Mouse (Mus musculus) CD4-positive, CD25-positive, alpha-beta regulatory T cell, adult 4 months (primary cell): ENCODE data around the gene Tmem139. TPM values are rescaled to one million over a fixed set of nuclear protein-coding genes. Genes with fewer than 3 reads are reported as not detected.

Experiments used
- ATAC-seq: one replicate; pipeline ENCODE4 v1.8.0; 2017
- polyA plus RNA-seq, 2 experiments: library from polyadenylated mRNA; unstranded; fragments of 100-300 nt; shearing (Covaris generic); gene quantifications; one replicate each; pipeline ENCODE4 v1.2.1; 2017

The Tmem139 gene
- not detected for polyA plus RNA-seq

GRCm38 (mm10) chr6:42261524-42262170 is at the start of gene Tmem139:
Tmem139 (plus strand) TSS chr6:42261970.
- no peak for ATAC-seq

- no peak for ATAC-seq
These were observed 46.7 kb upstream of the Tmem139 start, which contains the start of gene Tas2r144 for GRCm38 (mm10) chr6:42215028-42215427. Tas2r144 (plus strand) TSS chr6:42215328.

- no peak for ATAC-seq
These were observed 39.5 kb upstream of the Tmem139 start for GRCm38 (mm10) chr6:42222286-42222685.

DNA sequence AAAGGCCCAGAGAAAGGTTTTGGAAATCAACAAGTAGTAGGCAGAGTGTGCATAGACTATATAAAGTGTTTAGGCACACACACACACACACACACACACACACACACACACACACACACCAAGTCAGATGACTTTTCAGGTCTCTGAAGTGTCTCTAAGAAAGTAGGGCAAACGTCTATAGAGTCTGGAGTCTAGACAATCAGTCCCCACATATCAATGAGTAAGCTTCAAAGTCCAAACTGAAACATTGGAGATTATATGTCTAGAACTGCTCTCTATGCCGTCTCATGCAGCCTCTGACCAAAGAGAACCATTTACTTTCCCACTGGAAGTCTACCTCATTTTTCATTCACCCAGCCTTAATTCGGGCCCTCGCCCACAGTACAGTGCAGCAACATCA is 36.7 kb upstream of the Tmem139 start:
- ATAC-seq, result no peak

DNA sequence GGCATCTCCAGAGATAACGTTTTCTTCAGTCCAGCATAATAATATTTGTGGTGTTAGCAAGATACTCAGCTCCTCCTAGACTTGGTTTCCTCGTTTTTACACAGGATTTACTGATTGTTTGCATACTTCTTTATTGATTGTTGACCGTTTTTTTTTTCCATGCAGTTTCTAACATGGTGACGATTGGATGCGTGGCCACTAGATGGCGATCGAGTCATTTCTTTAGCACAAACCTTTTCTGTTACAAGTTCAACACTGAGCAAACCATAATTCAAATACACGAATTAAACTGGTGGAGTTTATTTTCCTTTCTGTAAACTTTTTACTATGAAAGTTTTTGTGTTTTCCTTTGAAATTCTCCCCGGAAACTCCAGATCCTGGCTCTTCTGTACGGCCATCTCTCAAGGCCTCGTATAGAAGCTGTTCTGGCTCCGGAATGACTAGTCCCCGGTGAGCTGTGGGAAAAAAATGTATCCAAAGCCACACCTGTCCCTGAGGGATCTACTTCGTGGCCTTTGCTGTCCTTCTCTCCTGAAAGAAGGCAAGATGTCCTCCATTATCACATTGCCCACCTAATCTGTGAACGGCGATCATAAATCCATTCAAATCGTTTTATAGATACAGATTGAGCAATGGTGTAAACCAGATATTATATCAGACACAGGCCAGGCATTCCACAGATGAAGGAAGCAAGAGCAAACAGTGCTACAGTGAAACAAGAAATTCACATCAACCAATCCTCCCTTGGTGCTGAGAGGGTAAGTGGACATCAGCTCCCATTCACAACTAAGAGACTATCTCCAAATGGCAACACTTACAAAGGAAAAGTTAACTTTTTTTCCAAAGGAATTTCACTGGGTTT is 34.3 kb upstream of the Tmem139 start:
- peak; percentile 92 for ATAC-seq

DNA sequence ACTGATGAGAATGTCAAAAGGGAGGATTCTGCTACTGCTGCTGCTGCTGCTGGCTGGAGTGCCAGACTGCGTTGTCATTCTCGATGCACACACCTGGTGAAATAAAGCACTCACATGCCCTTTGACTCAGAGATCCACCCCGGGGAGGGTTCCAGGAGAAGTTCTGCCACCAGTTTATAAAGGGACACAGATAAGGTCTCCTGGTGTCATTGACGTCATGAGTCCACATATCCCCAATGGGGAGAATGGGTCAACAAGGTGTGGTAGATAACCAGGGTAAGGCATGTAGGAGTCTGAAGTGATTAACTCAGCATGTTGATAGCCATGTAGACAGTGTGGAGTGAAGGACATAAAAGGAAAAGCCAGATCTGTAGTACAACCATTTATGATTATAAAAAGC is 32.2 kb upstream of the Tmem139 start:
- no peak for ATAC-seq

- ATAC-seq, result no peak
These were observed 30.6 kb upstream of the Tmem139 start for GRCm38 (mm10) chr6:42231191-42231590.

GRCm38 (mm10) chr6:42237276-42237805 is 24.4 kb upstream of the Tmem139 start:
- no peak for ATAC-seq

DNA sequence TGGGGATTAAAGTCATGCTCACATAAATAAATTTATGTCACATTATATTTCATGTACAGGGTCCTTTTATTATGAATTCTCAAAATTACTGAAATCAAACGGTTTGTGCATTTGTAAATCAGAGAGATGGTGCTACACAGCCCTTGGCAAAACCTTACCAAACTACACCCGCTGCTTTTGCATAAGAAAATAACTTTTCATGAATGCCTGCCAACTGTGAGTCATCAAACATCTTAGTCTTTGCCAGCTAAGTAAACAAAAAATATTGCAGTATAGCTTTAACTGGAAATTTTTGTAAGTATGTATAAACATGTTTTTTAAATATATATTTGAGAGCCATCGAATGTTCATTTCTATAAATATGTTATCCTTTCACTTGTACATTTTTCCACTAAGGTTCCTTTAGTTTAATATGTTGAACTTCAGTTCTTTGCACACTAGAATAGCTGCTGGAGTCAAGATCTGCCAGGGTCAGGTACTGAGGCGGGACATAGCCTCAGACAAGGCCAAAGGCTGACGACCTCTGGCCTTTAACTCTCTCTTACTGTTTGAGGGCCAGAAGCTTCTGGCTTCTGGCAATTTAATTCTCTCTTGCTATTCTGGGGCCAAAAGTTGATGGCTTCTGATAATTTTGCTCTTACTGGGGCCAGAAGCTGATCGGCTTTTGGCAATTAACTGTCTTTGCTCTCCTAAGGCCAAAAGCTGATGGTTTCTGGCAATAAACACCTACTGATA is 20.3 kb upstream of the Tmem139 start:
- ATAC-seq, result no peak

DNA sequence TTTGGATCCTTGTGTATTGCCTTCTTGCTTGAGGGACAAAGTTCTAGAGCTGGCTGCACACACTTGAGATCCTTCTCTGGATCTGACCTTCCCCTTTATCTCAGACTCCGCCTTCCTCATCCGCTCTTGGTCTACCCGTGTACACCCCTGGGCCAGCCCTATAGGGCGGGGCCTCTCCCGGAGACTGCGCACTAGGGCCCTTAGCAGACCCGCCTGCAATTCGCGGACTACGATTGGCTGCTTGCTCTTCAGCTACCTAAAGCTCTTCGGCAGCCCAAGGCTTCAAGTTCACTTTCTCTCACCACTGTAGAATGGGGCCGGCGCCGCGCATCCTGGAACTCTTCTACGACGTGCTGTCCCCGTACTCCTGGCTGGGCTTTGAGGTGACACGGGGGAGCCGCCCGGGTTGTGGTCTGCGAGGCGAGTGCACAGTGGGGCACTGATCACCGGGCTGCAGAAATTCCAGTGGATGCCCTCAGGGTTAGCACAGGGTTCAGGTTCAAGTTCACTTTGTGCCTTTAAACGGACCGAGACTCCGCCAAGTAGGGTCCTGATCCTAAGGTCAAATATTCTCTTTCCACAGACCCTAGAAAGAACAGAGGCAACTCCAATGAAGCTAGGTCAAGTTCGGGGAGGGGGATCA is 15.9 kb upstream of the Tmem139 start, which contains the start of gene Gstk1:
Gene Gstk1 (plus strand): TSS at position 225 of the 643 bp plus-strand sequence.
- ATAC-seq, result peak; percentile 99

- no peak for ATAC-seq
These were observed 14.6 kb upstream of the Tmem139 start for GRCm38 (mm10) chr6:42247173-42247572.

- ATAC-seq, result no peak
These were observed 13.8 kb upstream of the Tmem139 start for GRCm38 (mm10) chr6:42247981-42248380.

- ATAC-seq, result no peak
These were observed 10.0 kb upstream of the Tmem139 start for GRCm38 (mm10) chr6:42251791-42252190.

GRCm38 (mm10) chr6:42253103-42253502 is 8.7 kb upstream of the Tmem139 start:
- no peak for ATAC-seq

DNA sequence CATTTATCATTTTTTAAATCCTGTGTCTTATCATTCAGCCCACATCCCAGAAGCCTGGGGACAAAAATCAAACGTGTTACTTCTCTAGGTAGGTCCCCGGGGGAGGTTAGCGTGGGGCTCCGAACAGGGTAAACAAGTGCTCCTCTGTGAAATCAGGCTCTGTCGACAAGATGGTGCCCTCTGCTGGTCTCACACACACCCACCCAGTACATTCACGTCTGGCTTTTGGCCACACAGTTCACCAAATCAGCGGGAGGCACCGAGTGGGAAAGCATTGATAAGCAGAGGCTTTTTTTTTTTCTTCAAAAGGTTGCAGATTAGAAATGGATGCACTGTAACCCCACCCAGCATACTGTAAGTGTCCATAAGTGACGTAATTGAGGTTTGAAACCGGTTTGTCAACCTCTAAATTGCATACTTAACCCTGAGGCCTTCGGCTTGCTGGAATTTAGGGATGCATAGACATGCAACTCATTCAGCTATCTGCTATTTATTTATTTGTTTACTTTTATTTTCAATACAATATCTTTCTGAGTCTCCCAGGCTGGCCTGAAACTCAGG is 4.4 kb upstream of the Tmem139 start:
- peak; percentile 97 for ATAC-seq

- no peak for ATAC-seq
These were observed 1.3 kb upstream of the Tmem139 start for GRCm38 (mm10) chr6:42260430-42260829.

GRCm38 (mm10) chr6:42264626-42265312 is 3.0 kb downstream of the Tmem139 start, which contains the start of gene Casp2:
Casp2 (plus strand) TSS chr6:42264985.
- peak; percentile 90 for ATAC-seq

GRCm38 (mm10) chr6:42265391-42266330 is 3.9 kb downstream of the Tmem139 start:
- ATAC-seq, result peak; percentile 46

GRCm38 (mm10) chr6:42270817-42271216 is 9.0 kb downstream of the Tmem139 start:
- ATAC-seq, result no peak

- ATAC-seq, result no peak
These were observed 14.4 kb downstream of the Tmem139 start for GRCm38 (mm10) chr6:42276151-42276550.
